Mouse (Mus musculus): ENCODE measurements around the gene Zswim3. TPM values are rescaled to one million over a fixed set of nuclear protein-coding genes. Genes with fewer than 3 reads are reported as not detected.
A peak's percentile ranks its signal among the peaks of the same experiment; 100 is the strongest.

Gene Zswim3
- polyA plus RNA-seq, 1 experiment from 2014 or later, result 8.9 TPM

- Histone ChIP-seq H3K27me3 (replicated peaks; ENCODE audit: control insufficient read depth, insufficient read depth, low read length) (no peaks in the 10 kb centered on the region), H3K9ac (ENCODE audit: low read length) (no peak overlapping the region), H3K4me2 (ENCODE audit: low read length) (no peak overlapping the region), H3K36me3 (ENCODE audit: control insufficient read depth, insufficient read depth, low read length) (peaks cover 16% of the 10 kb centered on the region; the same call in 1 of the 2 replicates), H3K4me1 (replicated peaks; ENCODE audit: control insufficient read depth, insufficient read depth, low read length) (peaks cover 4% of the 10 kb centered on the region; the same call in 1 of the 2 replicates), H3K27ac (ENCODE audit: low read depth) (no peak overlapping the region), H3K9me3 (ENCODE audit: control insufficient read depth, low read length) (no peaks in the 10 kb centered on the region), H3K4me3 (ENCODE audit: low read depth, low read length) (no peak overlapping the region)
- ATAC-seq (replicated peaks; ENCODE audit: low FRiP score, low TSS enrichment, low read depth) (no peak), DNase-seq (ENCODE audit: low spot score) (no peak)
- WGBS, result 51% methylated on average over 2 of the region's 2 CpGs
These were observed 8.7 kb downstream of the Zswim3 start for GRCm38 (mm10) chr2:164813557-164813956.

GRCm38 (mm10) chr2:164815348-164815747 is 10.4 kb downstream of the Zswim3 start:
- H3K4me3 ChIP-seq (ENCODE audit: low read depth, low read length), result no peak overlapping the region
- peaks cover 14% of the 10 kb centered on the region for H3K36me3 ChIP-seq (ENCODE audit: control insufficient read depth, insufficient read depth, low read length)
- peaks cover 4% of the 10 kb centered on the region; the same call in 1 of the 2 replicates for H3K4me1 ChIP-seq (replicated peaks; ENCODE audit: control insufficient read depth, insufficient read depth, low read length)
- H3K27me3 ChIP-seq (replicated peaks; ENCODE audit: control insufficient read depth, insufficient read depth, low read length), result no peaks in the 10 kb centered on the region
- DNase-seq (ENCODE audit: low spot score) (no peak), ATAC-seq (replicated peaks; ENCODE audit: low FRiP score, low TSS enrichment, low read depth) (no peak)
- no peak overlapping the region for H3K9ac ChIP-seq (ENCODE audit: low read length)
- H3K4me2 ChIP-seq (ENCODE audit: low read length), result no peak overlapping the region
- 88% methylated on average over 5 of the region's 5 CpGs for WGBS
- no peaks in the 10 kb centered on the region for H3K9me3 ChIP-seq (ENCODE audit: control insufficient read depth, low read length)
- H3K27ac ChIP-seq (ENCODE audit: low read depth), result no peak overlapping the region

- H3K36me3 ChIP-seq (ENCODE audit: control insufficient read depth, insufficient read depth, low read length), result peaks cover 19% of the 10 kb centered on the region
- H3K4me2 ChIP-seq (ENCODE audit: low read length), result no peak overlapping the region
- ATAC-seq (replicated peaks; ENCODE audit: low FRiP score, low TSS enrichment, low read depth), result no peak
- H3K27ac ChIP-seq (ENCODE audit: low read depth), result no peak overlapping the region
- no peaks in the 10 kb centered on the region for H3K27me3 ChIP-seq (replicated peaks; ENCODE audit: control insufficient read depth, insufficient read depth, low read length)
- DNase-seq (ENCODE audit: low spot score), result no peak
- H3K4me1 ChIP-seq (replicated peaks; ENCODE audit: control insufficient read depth, insufficient read depth, low read length), result peaks cover 4% of the 10 kb centered on the region; the same call in 1 of the 2 replicates
- H3K9me3 ChIP-seq (ENCODE audit: control insufficient read depth, low read length), result no peaks in the 10 kb centered on the region
- WGBS, result 90% methylated on average over 8 of the region's 8 CpGs
- no peak overlapping the region for H3K9ac ChIP-seq (ENCODE audit: low read length)
- H3K4me3 ChIP-seq (ENCODE audit: low read depth, low read length), result no peak overlapping the region
These were observed 10.9 kb downstream of the Zswim3 start for GRCm38 (mm10) chr2:164815821-164816220.

GRCm38 (mm10) chr2:164817206-164817605 is 12.3 kb downstream of the Zswim3 start:
- H3K4me2 ChIP-seq (ENCODE audit: low read length), result no peak overlapping the region
- no peaks in the 10 kb centered on the region for H3K9me3 ChIP-seq (ENCODE audit: control insufficient read depth, low read length)
- 75% methylated on average over 6 of the region's 6 CpGs for WGBS
- ATAC-seq (replicated peaks; ENCODE audit: low FRiP score, low TSS enrichment, low read depth) (no peak), DNase-seq (ENCODE audit: low spot score) (no peak)
- H3K27ac ChIP-seq (ENCODE audit: low read depth), result peak overlapping the region; percentile 11; the same call in 1 of the 2 replicates
- no peak overlapping the region for H3K9ac ChIP-seq (ENCODE audit: low read length)
- peaks cover 5% of the 10 kb centered on the region for H3K4me1 ChIP-seq (replicated peaks; ENCODE audit: control insufficient read depth, insufficient read depth, low read length)
- H3K36me3 ChIP-seq (ENCODE audit: control insufficient read depth, insufficient read depth, low read length), result peaks cover 27% of the 10 kb centered on the region
- no peak overlapping the region for H3K4me3 ChIP-seq (ENCODE audit: low read depth, low read length)
- H3K27me3 ChIP-seq (replicated peaks; ENCODE audit: control insufficient read depth, insufficient read depth, low read length), result no peaks in the 10 kb centered on the region

- WGBS, result 47% methylated on average over 5 of the region's 5 CpGs
- no peak overlapping the region for H3K4me3 ChIP-seq (ENCODE audit: low read depth, low read length)
- no peaks in the 10 kb centered on the region for H3K27me3 ChIP-seq (replicated peaks; ENCODE audit: control insufficient read depth, insufficient read depth, low read length)
- no peak overlapping the region for H3K4me2 ChIP-seq (ENCODE audit: low read length)
- no peak for DNase-seq (ENCODE audit: low spot score)
- no peak for ATAC-seq (replicated peaks; ENCODE audit: low FRiP score, low TSS enrichment, low read depth)
- H3K9ac ChIP-seq (ENCODE audit: low read length), result no peak overlapping the region
- H3K4me1 ChIP-seq (replicated peaks; ENCODE audit: control insufficient read depth, insufficient read depth, low read length), result peaks cover 7% of the 10 kb centered on the region
- H3K27ac ChIP-seq (ENCODE audit: low read depth), result no peak overlapping the region
- H3K9me3 ChIP-seq (ENCODE audit: control insufficient read depth, low read length), result no peaks in the 10 kb centered on the region
- peaks cover 22% of the 10 kb centered on the region for H3K36me3 ChIP-seq (ENCODE audit: control insufficient read depth, insufficient read depth, low read length)
These were observed 12.8 kb downstream of the Zswim3 start for GRCm38 (mm10) chr2:164817703-164818102.

GRCm38 (mm10) chr2:164821060-164821459 is 16.2 kb downstream of the Zswim3 start:
- Histone ChIP-seq H3K36me3 (ENCODE audit: control insufficient read depth, insufficient read depth, low read length) (peaks cover 32% of the 10 kb centered on the region), H3K4me3 (ENCODE audit: low read depth, low read length) (no peak overlapping the region; the same call in 1 of the 2 replicates), H3K9ac (ENCODE audit: low read length) (no peak overlapping the region), H3K9me3 (ENCODE audit: control insufficient read depth, low read length) (no peaks in the 10 kb centered on the region), H3K4me2 (ENCODE audit: low read length) (no peak overlapping the region), H3K27ac (ENCODE audit: low read depth) (no peak overlapping the region), H3K4me1 (replicated peaks; ENCODE audit: control insufficient read depth, insufficient read depth, low read length) (peaks cover 14% of the 10 kb centered on the region), H3K27me3 (replicated peaks; ENCODE audit: control insufficient read depth, insufficient read depth, low read length) (no peaks in the 10 kb centered on the region)
- 86% methylated on average over 6 of the region's 6 CpGs for WGBS
- no peak for ATAC-seq (replicated peaks; ENCODE audit: low FRiP score, low TSS enrichment, low read depth)
- DNase-seq (ENCODE audit: low spot score), result no peak

- peaks cover 13% of the 10 kb centered on the region for H3K4me1 ChIP-seq (replicated peaks; ENCODE audit: control insufficient read depth, insufficient read depth, low read length)
- WGBS, result under 1% methylated on average over 32 of the region's 32 CpGs
- H3K4me2 ChIP-seq (ENCODE audit: low read length), result peak within 1 kb of the TSS; percentile 63
- H3K4me3 ChIP-seq (ENCODE audit: low read depth, low read length), result peak within 1 kb of the TSS; percentile 91
- no peaks in the 10 kb centered on the region for H3K9me3 ChIP-seq (ENCODE audit: control insufficient read depth, low read length)
- H3K36me3 ChIP-seq (ENCODE audit: control insufficient read depth, insufficient read depth, low read length), result peaks cover 47% of the 10 kb centered on the region
- ATAC-seq (replicated peaks; ENCODE audit: low FRiP score, low TSS enrichment, low read depth) (peak; percentile 99), DNase-seq (ENCODE audit: low spot score) (peak; percentile 100)
- H3K9ac ChIP-seq (ENCODE audit: low read length), result peak within 1 kb of the TSS; percentile 67
- H3K27ac ChIP-seq (ENCODE audit: low read depth), result peak within 1 kb of the TSS; percentile 71
- no peaks in the 10 kb centered on the region for H3K27me3 ChIP-seq (replicated peaks; ENCODE audit: control insufficient read depth, insufficient read depth, low read length)
These were observed 17.8 kb downstream of the Zswim3 start, which contains the start of gene Zswim1 for GRCm38 (mm10) chr2:164822636-164823165. Zswim1 (plus strand) TSS chr2:164822686.

- Histone ChIP-seq H3K27me3 (replicated peaks; ENCODE audit: control insufficient read depth, insufficient read depth, low read length) (no peaks in the 10 kb centered on the region), H3K4me2 (ENCODE audit: low read length) (peak overlapping the region; percentile 63), H3K9ac (ENCODE audit: low read length) (peak overlapping the region; percentile 67), H3K36me3 (ENCODE audit: control insufficient read depth, insufficient read depth, low read length) (peaks cover 52% of the 10 kb centered on the region), H3K4me1 (replicated peaks; ENCODE audit: control insufficient read depth, insufficient read depth, low read length) (peaks cover 10% of the 10 kb centered on the region), H3K4me3 (ENCODE audit: low read depth, low read length) (peak overlapping the region; percentile 91), H3K27ac (ENCODE audit: low read depth) (peak overlapping the region; percentile 71), H3K9me3 (ENCODE audit: control insufficient read depth, low read length) (no peaks in the 10 kb centered on the region)
- 1% methylated on average over 10 of the region's 10 CpGs for WGBS
- DNase-seq (ENCODE audit: low spot score) (no peak), ATAC-seq (replicated peaks; ENCODE audit: low FRiP score, low TSS enrichment, low read depth) (peak; percentile 65)
These were observed 18.3 kb downstream of the Zswim3 start for GRCm38 (mm10) chr2:164823181-164823585.

GRCm38 (mm10) chr2:164823969-164824368 is 19.1 kb downstream of the Zswim3 start:
- Histone ChIP-seq H3K9me3 (ENCODE audit: control insufficient read depth, low read length) (no peaks in the 10 kb centered on the region), H3K36me3 (ENCODE audit: control insufficient read depth, insufficient read depth, low read length) (peaks cover 54% of the 10 kb centered on the region), H3K27ac (ENCODE audit: low read depth) (no peak overlapping the region), H3K4me2 (ENCODE audit: low read length) (0 out of 2 replicates have a peak overlapping the region, but pooled peaks have one; percentile 63), H3K27me3 (replicated peaks; ENCODE audit: control insufficient read depth, insufficient read depth, low read length) (no peaks in the 10 kb centered on the region), H3K9ac (ENCODE audit: low read length) (no peak overlapping the region), H3K4me3 (ENCODE audit: low read depth, low read length) (peak overlapping the region; percentile 91; the same call in 1 of the 2 replicates), H3K4me1 (replicated peaks; ENCODE audit: control insufficient read depth, insufficient read depth, low read length) (peaks cover 10% of the 10 kb centered on the region)
- 92% methylated on average over 4 of the region's 4 CpGs for WGBS
- ATAC-seq (replicated peaks; ENCODE audit: low FRiP score, low TSS enrichment, low read depth) (no peak), DNase-seq (ENCODE audit: low spot score) (no peak)

Data from intestine, embryonic 14.5 days (tissue).